Mouse (Mus musculus): Measurements from ENCODE around the gene Proca1.

Proca1 gene

DNA sequence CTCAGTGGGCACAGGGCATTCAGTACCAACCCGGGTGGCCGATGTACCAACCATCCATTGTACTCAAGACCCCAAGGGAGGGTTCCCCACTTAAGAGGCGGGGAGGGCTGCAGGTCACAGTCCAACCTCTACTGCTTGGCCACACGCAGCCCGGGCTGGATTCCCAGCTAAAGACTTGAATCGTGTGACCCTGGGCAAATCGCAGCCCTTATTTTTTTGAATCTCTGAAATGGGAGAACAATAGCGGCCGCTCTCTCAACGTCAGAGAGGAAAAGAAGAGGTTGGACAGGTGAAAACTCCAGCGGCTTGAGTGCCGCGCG is 28.6 kb upstream of the Proca1 start:
- in situ Hi-C loops (cut with MboI; ENCODE audit: low pct_unique_long_range_greater_than_20kb in 1 of 2, low sequenced_read_pairs in 2 of 2, unreplicated experiment in 1 of 2), result no loop called here

DNA sequence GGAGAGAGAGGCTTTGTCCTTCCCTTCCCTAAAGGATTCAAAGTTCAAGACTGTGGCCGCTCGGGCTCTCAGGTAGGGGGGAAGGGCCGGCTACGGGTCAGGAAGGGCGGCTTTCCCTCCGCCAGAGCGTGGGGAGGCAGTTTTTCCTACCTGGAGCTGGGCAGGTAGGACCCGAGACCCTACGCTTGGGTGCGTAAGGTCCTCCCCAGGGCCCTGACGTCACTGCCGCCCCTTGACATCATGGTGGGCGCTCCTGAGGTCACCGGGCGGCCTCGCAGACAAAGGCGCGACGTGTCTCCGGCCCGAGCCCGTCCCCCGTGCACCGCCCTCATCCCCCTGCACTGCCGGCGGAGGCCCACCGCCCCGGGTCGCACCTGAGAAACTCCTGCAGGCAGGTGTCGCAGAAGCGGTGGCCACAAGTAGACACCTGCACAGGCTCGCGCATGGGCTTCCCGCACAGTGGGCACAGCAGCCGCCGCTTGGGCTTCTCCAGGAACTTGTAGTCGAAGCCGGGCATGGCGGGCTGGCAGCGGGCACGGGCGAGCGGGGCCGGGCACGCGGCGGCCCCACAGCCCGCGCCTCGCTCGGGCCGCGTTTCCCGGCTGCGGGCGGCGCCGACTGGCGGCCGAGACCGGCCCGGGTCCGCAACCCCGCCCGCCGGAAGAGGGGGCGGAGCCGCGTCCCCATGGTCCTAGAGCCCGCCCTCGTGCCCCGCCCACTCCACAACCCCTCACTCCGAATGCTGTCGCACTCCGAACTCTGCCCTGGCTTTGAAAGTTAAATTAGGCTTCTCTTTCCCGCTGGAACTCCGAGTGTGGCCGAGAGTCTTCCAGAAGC is 28.1 kb upstream of the Proca1 start, which contains the start of gene Traf4:
Gene Traf4 (minus strand): TSS at position 666 of the 837 bp plus-strand sequence.
- in situ Hi-C loops (cut with MboI; ENCODE audit: low pct_unique_long_range_greater_than_20kb in 1 of 2, low sequenced_read_pairs in 2 of 2, unreplicated experiment in 1 of 2), result no loop called here

DNA sequence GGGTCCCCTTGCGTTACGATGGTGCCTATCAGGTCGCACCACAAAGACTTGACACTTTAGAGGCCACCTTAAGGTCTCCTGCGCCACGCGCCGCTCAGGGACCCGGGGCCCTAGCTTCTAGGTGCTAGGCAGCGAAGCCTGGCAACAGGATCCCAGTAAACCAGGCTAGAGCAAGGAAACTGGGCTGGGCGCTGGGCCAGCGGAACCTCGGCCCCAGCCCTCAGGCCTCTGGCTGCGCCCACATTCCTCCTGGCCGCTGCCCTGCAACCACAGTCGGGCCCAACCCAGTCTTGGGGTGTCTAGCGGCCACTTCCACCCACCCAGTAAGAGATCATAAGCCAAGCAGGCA is 27.5 kb upstream of the Proca1 start:
- in situ Hi-C loops (cut with MboI; ENCODE audit: low pct_unique_long_range_greater_than_20kb in 1 of 2, low sequenced_read_pairs in 2 of 2, unreplicated experiment in 1 of 2), result no loop called here

DNA sequence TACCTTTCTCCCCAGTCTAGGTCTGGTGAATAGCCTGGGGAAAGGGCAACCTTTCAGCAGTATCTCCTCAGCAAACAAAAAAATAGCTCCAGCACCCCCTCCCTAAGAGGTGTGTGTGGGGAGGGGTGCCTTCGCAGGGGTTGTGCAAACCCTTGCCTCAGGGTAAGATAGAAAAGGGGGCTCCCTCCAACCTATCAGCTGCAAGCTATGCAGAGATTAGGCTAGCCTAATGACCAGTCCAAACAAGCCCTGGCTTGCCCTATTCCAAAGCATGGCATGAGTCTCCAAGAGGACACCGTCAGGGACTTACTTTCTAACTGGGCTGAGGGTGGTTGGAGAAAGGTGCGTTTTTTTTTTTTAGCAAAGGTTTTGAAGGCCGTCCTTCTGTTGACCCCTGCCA is 27.0 kb upstream of the Proca1 start:
- in situ Hi-C loops (cut with MboI; ENCODE audit: low pct_unique_long_range_greater_than_20kb in 1 of 2, low sequenced_read_pairs in 2 of 2, unreplicated experiment in 1 of 2), result no loop called here

DNA sequence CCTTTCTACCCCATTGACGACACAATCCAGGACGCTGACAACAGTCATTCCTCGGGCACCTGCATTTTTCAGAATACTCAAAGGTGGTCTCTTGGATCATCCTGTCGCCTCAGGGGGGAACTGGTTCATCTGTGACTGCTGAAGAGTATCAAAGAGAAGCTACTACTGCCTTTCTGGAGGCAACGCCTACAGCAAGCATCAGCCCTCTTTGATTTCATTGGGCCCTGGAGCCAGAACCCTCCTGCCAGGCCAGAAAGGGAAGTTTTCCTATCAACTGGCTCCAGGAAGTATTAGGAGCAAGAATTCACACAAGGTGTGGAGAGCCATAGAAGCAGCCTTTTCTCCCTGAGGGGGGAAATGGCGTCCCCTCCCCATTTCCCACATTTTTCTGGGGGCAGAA is 26.6 kb upstream of the Proca1 start:
- in situ Hi-C loops (cut with MboI; ENCODE audit: low pct_unique_long_range_greater_than_20kb in 1 of 2, low sequenced_read_pairs in 2 of 2, unreplicated experiment in 1 of 2), result no loop called here

DNA sequence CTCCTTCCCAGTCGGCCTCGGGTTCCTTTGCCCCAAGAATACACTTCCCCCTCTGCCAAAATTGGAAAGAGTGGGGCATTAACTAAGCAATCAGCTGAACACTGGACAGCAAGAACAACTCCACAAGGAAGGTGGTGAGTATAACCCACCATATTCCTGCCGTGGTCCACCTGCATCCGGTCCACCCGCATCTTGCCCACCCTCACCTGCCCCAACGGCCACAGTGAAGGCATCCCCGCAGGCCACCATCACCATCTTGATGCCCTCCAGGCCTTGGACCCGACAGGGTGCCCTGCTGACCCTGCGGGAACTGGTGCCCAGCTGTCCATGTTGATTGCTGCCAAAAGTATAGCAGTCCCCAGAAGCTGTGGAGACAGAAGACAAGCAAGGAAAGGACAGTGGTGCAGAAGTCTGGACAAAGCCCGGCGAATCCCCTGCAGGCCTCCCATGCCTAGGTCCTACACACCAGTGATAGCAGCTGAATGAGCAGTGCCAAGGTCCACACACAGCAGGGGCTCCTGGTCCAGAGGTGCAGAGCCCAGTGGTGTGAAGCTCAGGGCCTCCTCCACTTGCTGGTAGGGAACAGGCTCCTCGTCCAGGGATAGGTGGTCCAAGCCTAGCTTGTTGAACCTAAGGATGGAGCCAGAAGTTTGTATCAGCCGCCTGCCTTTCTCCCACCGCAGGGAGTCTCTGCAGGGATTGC is 25.8 kb upstream of the Proca1 start:
- in situ Hi-C loops (cut with MboI; ENCODE audit: low pct_unique_long_range_greater_than_20kb in 1 of 2, low sequenced_read_pairs in 2 of 2, unreplicated experiment in 1 of 2), result no loop called here

DNA sequence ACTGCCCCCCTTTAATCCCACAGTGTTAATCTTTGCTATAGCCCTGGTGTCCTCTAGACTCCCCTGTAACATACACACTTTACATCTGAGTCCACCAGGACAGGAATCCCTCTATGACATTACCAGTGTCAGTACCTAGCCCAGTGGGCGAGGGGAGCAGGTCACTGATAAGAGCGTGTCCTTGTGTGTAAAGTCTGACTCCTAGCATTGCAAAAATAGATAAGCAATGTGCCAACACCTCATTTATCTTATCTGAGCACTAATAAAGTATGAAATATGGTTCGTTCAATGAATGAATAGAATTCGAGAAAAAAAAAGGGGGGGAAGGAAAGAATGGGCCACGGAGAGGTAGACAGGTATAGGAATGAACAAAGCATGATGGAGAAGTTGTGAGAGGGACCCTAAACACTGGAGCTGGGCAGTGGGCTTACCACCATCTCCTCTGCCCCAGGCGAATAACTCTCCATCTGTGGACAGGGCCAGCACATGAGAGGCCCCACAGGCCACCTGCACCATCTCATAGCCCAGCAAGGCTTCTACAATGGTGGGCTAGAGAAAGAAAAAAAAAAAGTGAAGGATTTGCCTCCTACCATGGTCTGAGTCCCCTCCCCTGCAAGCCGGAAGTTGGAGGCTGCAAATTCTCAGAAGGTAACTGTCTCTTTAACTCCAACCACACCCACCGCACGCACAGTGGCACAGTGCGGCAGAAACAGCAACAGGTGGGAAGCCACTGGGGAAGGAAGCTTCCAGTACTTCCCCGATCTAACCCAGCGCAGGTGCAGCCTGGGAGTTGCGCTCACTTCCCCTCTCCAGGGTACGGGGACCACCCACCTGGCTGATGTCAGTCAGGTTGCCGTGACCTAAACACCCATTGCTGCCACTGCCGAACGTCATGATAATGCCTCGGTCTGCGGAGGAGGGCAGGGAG is 24.4 kb upstream of the Proca1 start:
- in situ Hi-C loops (cut with MboI; ENCODE audit: low pct_unique_long_range_greater_than_20kb in 1 of 2, low sequenced_read_pairs in 2 of 2, unreplicated experiment in 1 of 2), result no loop called here

DNA sequence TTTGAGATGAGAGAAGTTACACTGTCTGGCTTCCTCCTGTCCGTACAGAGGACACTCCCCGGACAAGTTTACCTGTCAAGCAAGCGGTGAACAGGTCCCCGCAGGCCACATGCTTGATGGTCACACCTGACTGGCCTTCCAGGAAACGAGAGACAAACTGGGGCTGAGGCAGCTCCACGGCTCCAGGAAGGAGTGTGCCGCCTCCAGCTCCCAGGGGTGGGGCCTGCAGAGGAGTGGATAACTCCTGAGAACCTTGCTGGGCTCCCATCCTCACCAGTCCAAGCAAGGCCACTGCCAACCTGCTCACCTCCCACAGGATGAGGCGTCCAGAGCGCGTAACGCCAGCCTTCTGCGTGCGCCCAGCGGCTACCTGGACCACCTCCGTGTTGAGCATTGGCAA is 22.9 kb upstream of the Proca1 start:
- in situ Hi-C loops (cut with MboI; ENCODE audit: low pct_unique_long_range_greater_than_20kb in 1 of 2, low sequenced_read_pairs in 2 of 2, unreplicated experiment in 1 of 2), result no loop called here

DNA sequence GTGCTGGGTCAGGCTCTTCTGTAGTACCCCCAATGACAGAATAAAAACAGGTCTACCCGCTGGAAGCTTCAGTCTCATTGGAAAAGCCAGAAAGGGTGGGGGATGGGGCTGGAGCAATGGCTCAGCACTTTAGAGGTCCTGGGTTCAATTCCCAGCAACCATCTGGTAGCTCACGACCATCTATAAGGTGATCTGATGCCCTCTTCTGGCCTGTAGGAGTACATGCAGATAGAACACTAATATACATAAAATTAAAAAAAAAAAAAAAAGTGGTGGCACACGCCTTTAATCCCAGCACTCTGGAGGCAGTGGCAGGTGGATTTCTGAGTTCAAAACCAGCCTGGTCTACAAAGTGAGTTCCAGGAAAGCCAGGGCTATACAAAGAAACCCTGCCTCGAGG is 21.9 kb upstream of the Proca1 start:
- in situ Hi-C loops (cut with MboI; ENCODE audit: low pct_unique_long_range_greater_than_20kb in 1 of 2, low sequenced_read_pairs in 2 of 2, unreplicated experiment in 1 of 2), result no loop called here

DNA sequence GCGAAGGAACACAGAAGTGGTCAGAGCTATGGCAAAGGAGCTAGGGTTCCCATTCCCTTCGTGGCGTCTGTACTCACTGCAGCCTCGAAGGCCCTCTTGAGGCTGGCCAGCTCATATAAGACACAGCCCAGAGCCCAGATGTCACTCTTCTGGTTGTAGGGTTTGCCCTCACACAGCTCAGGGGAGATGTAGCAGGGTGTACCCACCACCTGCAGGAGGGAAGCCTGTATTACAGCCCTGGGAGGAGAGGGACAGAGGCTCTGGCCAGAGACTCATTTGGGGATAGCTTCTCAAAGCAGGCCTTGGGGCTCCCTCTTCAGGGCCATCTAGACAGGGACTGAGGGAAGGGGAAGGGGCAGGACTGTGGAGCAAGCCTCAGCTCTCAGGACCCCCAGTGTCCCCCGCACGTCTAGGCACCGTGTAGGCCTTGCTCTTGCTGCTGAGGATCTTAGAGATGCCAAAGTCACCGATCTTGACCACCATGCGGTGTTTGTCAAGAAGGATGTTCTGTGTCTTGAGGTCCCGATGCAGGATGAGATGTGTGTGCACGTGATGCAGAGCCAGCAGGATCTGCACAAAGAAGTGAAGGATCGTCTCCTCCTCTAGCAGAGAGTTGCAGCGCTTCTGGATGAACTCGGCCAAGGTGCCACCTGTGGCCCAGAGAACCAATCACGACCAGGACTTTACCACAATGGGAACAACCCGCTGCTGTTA is 21.0 kb upstream of the Proca1 start:
- in situ Hi-C loops (cut with MboI; ENCODE audit: low pct_unique_long_range_greater_than_20kb in 1 of 2, low sequenced_read_pairs in 2 of 2, unreplicated experiment in 1 of 2), result no loop called here

DNA sequence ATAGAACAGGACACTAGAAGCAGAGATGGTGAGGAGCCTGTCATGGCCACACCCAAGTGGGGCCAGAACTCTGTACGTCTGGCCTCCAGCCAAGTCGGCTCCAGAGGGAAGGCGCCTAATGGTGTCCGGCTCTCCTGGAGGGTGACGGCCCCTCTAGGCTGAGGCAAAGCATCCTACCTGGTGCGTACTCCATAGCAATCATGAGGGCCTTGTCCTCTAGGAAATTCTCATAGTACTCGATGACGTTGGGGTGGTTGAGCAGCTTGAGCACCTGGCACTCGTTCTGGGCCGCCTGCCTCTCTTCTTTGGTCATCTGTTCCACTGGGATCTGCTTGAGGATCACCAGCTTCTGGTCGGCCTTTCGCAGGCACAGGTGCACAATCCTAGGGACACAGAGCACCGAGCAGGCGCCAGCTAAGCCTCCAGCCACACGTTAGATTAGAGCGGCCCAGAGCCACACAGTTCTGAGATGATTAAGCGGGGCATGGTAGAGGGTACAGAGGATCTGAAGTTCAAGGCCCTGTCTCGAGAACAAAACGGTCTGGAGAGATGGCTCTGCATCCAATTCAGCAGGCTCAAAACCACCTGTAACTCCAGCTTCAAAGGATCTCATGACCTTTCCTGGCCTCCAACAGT is 20.3 kb upstream of the Proca1 start:
- in situ Hi-C loops (cut with MboI; ENCODE audit: low pct_unique_long_range_greater_than_20kb in 1 of 2, low sequenced_read_pairs in 2 of 2, unreplicated experiment in 1 of 2), result no loop called here

DNA sequence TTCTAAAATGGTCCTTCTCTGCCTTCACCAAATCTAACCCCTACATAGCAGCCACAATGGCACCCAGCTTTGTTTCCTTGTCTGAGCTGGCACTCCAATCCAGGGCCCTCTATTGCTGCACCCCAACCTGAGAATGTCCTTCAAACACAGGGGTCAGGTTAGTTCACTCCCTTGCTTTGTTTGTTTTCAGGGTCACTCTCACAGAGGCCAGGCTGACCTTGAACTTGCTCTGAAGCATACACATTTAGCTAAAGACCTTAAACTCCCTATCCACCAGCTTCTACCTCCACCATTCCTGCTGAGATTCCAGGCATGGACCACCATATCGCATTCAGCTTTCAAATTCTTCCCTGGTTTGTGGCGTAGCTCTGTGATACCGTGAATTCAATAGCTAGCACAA is 18.7 kb upstream of the Proca1 start:
- in situ Hi-C loops (cut with MboI; ENCODE audit: low pct_unique_long_range_greater_than_20kb in 1 of 2, low sequenced_read_pairs in 2 of 2, unreplicated experiment in 1 of 2), result no loop called here

DNA sequence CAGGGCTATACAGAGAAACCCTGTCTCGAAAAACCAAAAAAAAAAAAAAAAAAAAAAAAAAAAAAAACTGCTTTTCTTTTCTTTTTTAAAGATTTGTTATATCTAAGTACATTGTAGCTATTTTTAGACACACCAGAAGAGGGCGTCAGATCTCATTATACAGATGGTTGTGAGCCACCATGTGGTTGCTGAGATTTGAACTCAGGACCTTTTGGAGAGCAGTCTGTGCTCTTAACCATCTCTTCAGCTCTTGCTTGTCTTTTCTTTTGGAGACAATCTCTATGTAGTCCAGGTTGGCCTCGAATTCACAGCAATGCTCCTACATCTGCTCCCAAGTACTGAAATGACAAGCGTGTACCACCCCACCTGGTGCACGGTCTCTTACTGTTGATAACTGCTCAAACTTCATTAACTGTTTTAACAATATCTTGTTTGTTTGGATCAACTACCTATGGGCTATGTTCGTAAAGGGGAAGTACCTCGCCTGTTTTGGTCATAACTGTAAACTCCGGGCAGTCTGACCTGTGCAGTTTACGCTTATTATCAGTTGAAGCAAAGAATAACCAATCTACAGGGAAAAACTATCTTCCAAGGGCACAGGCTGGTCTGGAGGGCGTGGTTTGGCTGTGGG is 17.3 kb upstream of the Proca1 start:
- in situ Hi-C loops (cut with MboI; ENCODE audit: low pct_unique_long_range_greater_than_20kb in 1 of 2, low sequenced_read_pairs in 2 of 2, unreplicated experiment in 1 of 2), result no loop called here

DNA sequence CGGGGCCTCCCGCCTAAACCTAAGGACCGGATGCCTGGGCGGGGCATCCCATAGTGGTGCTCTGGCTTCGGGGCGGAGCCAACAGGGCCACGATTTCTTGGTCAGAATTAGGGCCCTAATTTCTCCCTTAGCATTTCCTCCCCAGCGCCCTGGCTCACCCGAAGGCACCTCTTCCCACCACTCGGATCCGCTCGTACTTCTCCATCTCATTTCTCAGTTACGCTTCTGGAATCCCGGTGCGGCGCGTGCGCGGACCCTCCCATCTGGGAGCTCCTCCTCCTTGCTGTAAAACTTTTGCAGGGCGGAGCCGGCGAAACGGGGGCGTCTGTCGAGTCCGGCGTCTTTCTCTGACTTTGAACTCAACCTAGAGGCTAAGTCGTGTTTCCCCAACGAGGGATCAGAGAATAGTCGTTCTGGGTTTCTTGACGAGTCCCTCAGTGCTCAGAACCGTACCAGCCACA is 16.8 kb upstream of the Proca1 start, which contains the start of the genes Nek8 and Tlcd1:
Gene Nek8 (minus strand): TSS at position 274 of the 461 bp plus-strand sequence.
Gene Tlcd1 (plus strand): TSS at position 310 of the 461 bp plus-strand sequence.
- in situ Hi-C loops (cut with MboI; ENCODE audit: low pct_unique_long_range_greater_than_20kb in 1 of 2, low sequenced_read_pairs in 2 of 2, unreplicated experiment in 1 of 2), result no loop called here

DNA sequence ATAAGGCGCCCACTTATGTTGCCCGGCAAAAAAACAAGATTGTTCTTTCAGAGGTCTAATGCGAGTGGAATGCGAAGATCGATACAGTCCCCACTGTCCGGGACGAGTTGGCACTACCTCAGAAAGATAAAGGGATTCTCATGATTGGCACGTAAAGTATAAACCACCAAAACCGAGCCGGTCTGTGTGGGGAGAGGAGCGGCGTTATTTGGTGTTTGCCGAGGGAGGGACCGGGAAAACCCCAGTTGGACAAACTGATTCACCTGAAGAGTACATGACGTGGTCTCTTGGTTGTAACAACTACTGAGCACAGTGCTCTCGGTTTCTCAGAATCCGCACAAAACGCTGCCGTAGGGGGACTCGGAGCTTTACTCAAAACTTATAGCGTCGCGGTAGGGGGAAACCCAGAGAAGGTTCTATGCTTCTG is 16.3 kb upstream of the Proca1 start:
- in situ Hi-C loops (cut with MboI; ENCODE audit: low pct_unique_long_range_greater_than_20kb in 1 of 2, low sequenced_read_pairs in 2 of 2, unreplicated experiment in 1 of 2), result no loop called here

DNA sequence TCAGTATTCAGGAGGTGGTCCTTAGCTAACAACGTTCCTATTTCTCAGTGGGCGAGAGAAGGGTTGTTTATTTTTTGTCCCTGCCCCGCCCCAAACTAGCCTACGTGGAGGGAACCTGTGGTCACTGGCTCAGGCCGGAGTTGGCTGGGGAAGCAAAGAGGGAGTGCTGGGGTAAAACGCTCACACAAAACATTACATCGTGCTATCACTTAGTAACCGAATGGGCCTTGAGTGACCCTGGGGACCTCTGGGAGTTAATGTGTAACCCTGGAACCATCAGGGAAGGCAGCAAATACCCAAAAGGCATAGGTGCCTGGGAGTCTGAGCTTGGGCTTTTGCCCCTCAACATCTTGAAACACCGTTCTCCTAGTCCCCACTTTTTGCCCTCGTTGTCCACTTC is 15.8 kb upstream of the Proca1 start:
- in situ Hi-C loops (cut with MboI; ENCODE audit: low pct_unique_long_range_greater_than_20kb in 1 of 2, low sequenced_read_pairs in 2 of 2, unreplicated experiment in 1 of 2), result no loop called here
